Mouse (Mus musculus) lung, postnatal 14 days (tissue): ENCODE measurements around the gene Galnt2.
A peak's percentile ranks its signal among the peaks of the same experiment; 100 is the strongest.

Experiments used
- DNase-seq: peaks from one replicate; pipeline ENCODE4 v3.0.0; 2021

Gene Galnt2

GRCm38 (mm10) chr8:124274441-124275120, 43.4 kb downstream of the Galnt2 start:
- no peak for DNase-seq

DNA sequence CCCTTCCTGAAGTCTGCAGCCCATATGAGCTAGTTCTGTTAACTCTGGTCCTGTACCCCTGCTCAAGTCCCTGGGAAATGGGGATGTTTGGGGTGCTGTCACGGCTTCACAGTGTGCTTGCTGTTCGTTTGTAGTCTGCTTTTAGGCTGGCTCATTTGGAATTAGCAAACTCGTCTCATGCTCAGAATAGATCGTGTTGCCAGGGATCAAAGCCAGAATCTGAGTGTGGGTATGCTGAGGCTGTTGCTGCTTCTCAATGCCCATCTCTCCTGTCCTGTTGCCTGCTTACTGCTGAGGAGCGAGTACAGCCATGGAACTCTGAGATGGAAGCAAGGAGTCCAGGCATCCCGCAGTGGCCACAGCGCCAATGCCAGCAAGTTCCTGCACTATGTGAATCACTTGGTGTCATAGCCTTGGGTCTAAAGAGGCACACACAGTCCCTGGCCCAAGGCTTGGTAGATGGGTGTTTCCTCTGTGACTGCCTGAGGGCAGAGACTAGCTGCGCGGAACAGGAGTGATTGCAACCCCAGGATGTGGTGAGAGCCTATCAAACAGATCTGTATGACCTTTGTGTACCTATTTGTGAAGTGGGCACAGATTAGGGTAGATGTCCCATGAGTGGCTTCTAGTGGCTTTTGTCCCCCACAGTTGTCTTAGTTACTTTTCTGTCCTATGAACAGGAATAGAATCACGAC, 44.3 kb downstream of the Galnt2 start:
- no peak for DNase-seq

GRCm38 (mm10) chr8:124277951-124278910, 47.0 kb downstream of the Galnt2 start:
- DNase-seq = peak; percentile 35

DNA sequence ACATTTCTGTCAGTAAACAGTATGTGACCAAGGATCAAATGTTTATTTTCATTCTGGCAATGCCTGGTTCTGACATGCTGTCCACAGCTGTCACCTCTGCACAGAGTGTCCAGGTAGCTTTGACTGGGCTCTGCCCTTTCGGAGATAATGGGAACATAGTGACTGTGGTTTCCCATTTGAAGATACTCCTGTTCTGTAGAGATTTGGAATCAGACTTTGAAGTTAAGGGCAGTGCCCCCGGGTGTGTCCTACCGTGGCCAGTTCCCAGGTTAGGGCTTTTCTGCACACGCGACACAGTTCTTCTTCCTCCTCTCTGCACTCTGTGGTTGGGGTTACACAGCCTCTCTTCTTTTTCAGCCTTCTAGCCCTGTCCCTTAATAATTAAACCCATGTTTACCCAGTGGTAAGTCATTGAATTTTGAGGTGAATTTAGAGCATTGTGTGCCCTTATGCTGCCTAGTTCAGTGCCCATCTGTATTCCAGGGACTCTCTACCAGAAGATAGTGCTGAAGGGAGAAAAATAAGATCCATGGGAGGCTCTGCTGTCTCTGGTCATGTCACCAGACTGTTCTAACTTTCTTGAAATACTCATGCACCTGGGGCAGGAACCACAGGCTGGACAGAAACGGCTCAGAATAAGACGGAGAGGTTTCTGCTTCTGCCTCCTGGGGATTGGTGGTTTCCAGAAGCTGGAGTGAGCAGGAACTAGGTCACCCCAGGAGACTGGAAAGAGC, 47.9 kb downstream of the Galnt2 start:
- no peak for DNase-seq

- DNase-seq = no peak
Observed at GRCm38 (mm10) chr8:124279690-124279985, 48.4 kb downstream of the Galnt2 start.

GRCm38 (mm10) chr8:124281700-124282541, 50.7 kb downstream of the Galnt2 start:
- DNase-seq = no peak

DNA sequence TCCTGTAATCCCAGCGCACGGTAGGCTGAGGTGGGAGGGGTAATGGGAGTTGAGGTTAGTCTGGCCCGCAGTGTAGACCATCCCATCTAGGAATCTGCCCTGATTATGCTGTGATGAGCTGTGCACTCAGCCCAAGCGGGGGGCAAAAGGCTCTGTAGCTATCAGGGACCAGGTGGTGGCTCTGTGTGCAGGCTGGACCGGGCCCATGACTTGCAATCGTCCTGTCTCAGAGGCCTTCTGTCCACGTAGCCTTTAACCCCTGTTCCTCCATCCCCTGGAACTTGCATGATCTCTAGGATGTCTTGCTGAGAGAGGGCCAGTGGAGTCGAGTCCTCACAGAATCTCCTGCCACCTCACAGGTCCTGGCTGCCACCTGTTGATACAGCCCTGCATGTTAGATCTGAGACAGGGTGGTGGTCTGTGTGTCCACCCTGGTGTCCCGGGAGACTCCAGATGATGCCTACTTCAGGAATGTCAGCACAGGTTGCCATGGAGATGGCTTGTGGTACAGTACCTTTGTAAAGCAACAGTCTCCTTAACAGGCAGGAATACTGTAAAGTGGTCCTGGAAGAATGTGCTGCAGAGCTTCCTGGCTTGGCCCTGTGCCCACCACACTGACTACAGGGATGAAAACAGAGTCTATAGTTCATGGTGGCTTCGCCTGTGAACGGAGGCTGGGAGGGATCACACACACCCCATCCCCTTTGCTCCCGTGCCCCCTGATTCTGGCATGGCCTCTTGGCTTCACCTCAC, 51.9 kb downstream of the Galnt2 start:
- DNase-seq = no peak

GRCm38 (mm10) chr8:124283644-124284332, 52.6 kb downstream of the Galnt2 start:
- DNase-seq = no peak

- DNase-seq = no peak
Observed at GRCm38 (mm10) chr8:124284333-124284711, 53.1 kb downstream of the Galnt2 start.

- DNase-seq = no peak
Observed at GRCm38 (mm10) chr8:124284984-124285576, 53.9 kb downstream of the Galnt2 start.

GRCm38 (mm10) chr8:124286461-124287124, 55.4 kb downstream of the Galnt2 start:
- no peak for DNase-seq

DNA sequence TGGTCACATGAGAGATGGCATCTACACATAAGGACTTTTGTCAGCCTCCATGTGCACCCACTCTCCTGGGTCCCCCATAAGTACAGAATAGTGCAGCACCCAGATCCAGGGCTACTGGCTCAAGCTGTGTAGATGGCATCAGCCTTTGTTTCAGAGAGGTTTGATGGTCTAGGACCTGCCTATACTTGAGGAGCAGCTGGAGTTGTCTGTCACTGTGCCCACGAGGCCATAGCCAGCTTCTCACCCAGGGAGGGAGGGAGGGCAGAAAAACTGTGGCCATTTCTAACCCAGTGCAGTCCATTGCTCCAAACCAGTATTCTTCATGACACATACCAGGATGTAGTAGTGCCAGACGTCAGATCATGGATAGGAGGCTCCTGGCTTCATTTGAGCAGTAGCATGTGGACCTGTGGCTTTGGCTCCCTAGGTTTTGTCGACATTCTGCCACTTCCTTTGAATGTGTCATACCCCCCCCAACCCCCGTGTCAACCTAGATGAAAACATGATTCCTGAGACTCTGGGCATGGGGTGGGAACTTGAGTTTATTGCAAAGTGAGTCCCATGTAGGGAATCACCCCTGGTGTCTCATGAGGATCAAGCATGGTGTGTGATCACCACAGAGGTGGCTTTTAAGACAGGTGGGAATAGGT, 57.1 kb downstream of the Galnt2 start:
- DNase-seq = no peak

DNA sequence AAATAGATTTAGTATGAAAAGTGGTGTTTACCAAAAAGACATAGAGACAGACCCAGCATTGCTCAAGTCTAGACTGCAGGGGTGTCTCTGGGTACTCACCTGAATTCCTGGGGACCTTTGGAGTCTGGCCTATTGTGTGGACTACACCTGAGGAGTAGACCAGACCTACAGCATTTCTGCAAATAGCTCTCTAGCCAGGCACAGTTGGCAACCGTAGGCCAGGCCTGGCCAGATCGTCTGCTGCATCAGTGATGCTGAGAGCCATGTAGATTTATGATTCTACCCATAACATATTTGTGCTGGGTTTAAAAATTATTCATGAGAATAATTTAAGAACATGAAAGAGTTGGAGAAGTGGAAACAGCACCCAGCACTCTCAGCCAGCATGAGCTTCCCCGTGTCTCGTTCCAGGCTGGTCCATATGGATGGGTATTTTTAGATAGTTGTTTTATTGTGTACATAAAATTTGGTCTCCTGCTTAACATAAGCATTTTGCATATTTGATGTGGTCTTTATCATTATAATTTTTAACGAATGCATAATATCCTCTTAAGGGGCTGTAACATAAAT, 58.4 kb downstream of the Galnt2 start:
- DNase-seq = no peak

- DNase-seq = no peak
Observed at GRCm38 (mm10) chr8:124290911-124291691, 59.9 kb downstream of the Galnt2 start.

DNA sequence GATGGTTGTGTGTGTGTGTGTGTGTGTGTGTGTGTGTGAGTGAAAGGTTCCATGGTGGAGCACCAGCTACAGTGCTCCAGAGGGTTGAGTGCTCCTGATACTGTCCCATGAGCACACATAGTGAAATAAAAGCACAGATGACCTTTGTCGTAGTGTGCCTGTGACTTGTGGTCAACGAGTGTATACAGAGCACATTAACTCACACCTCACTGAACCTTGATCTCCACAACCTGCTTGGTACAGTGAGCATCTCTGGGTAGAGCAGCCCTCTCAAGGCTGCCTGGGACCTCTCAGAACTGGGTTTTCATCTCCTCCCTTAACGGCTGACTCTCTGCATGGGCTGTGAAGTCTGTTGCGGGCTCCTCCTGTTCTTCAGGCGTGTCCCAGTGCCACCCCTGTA, 60.5 kb downstream of the Galnt2 start:
- no peak for DNase-seq

GRCm38 (mm10) chr8:124292965-124293364, 61.8 kb downstream of the Galnt2 start:
- no peak for DNase-seq

DNA sequence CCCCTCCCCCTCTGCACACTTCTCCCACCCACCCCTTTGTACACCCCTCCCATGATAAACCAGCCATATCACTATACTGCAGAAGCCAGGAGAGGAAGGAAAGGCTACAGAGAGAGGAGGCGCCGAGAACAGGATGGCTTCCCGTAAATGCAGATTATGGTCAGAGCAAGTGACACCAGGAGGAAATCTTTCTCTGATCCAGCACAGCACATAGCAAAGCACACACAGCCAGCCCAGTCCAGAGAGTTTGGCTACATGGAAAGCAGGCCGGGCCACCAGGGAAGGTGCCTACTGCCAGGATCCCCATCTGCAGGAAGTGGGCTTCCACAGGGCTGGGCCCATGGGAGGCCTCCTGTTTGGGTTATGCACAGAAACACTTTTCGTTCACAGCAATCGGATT, 63.2 kb downstream of the Galnt2 start:
- no peak for DNase-seq

GRCm38 (mm10) chr8:124294900-124295299, 63.7 kb downstream of the Galnt2 start:
- DNase-seq = no peak
